Mouse (Mus musculus): ENCODE data around the gene Acpp. TPM values are rescaled to one million over a fixed set of nuclear protein-coding genes. Genes with fewer than 3 reads are reported as not detected.
"Not testable (repeated sequence)": the region's sequence is repeated elsewhere in the genome, so short reads cannot be mapped to it uniquely, and the experiment has no call there.

Gene Acpp
- polyA plus RNA-seq (2015; fragmentation: Nextera tagmentation; extraction: Ambion mirVana), result 0.76 and 0.84 TPM in 2 replicates

DNA sequence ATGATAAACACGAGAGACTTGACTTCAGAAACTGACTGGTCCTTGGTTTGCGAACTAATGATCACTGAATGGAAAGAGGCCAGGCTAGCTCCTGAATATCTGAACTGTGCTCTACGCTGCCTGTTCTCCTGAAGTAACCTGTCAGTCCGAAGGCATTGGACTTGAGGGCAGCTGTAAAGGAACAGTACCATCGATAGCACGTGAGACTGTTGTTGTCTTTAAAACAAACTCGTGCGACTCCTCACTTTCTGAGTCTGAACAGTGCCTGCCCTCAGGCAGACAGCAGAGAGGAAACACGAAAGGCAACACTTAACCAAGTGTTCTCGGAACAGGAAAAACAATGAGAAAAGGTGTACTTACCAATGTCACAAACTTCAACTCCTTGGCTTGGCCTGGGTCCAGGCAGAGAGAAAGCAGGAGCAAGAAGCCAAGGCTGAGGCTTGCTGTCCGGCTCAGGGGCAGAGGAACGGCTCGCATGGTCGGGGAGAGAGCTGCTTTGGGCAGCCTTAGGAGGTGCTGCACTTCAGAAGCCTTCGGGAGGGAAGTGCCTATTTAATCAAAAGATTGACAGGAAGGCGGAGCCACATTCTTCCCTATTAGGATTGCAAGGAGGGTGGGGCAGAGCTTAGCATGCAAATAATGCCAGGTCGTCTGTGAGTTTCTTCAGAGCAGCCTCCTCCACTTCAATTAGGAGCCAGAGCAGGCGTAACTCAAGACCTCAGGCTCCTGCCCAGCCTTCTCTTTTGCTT lies at the start of gene Acpp:
Gene Acpp (minus strand): TSS at position 566 of the 749 bp plus-strand sequence.
- Histone ChIP-seq H3K4me2 (replicated peaks; ENCODE audit: low read depth, low read length) (peak within 1 kb of the TSS; percentile 45), H3K9me3 (ENCODE audit: low read length) (no peaks in the 10 kb centered on the region), H3K4me1 (ENCODE audit: insufficient read depth, low read depth, low read length) (no peaks in the 10 kb centered on the region), H3K36me3 (ENCODE audit: insufficient read depth, low read length) (no peaks in the 10 kb centered on the region), H3K9ac (replicated peaks; ENCODE audit: low read depth) (no peak within 1 kb of the TSS), H3K27me3 (replicated peaks; ENCODE audit: insufficient read depth, low read length) (no peaks in the 10 kb centered on the region), H3K4me3 (ENCODE audit: low read depth, low read length) (peak within 1 kb of the TSS; percentile 12; the same call in 1 of the 2 replicates), H3K27ac (ENCODE audit: low read length) (peak within 1 kb of the TSS; percentile 32; the same call in 1 of the 2 replicates)
- DNase-seq (ENCODE audit: low spot score) (peak; percentile 92), ATAC-seq (peak; percentile 89)
- 14% methylated on average over 18 of the region's 18 CpGs for WGBS
- no peak for TF ChIP-seq CTCF (IDR thresholded peaks at IDR 0.05)
- no peak for TF ChIP-seq EP300 (IDR thresholded peaks at IDR 0.05)

DNA sequence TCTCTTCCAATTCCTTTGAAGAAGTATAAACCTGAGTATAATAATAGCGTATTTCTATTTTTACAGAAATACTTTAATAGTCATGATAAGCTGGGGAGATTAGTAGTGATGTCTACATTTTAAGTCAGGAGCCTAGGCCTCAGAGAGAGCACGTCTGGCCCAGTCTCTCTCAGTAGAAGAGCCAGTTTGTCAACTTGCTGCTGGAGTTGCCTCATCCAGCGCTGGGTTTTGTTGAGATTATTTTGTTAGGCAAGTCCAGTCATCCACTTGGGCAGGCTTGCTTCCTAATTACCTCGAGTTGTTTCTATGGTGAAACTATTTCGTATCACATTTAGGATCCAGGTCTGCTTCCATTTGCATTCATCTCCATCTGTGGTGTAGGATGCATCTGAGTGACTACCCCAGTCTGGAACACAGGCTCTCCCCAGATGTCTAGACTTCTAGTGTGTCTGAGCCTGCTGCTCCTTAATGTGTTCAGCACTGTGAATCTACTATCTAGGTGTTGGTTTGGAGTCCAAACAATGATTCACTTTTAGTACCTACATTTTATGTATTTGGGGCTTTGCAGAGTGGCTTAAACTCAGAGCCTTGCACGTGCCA lies 45.1 kb upstream of the Acpp start:
- Histone ChIP-seq H3K9ac (replicated peaks; ENCODE audit: low read depth) (no peak overlapping the region), H3K27me3 (replicated peaks; ENCODE audit: insufficient read depth, low read length) (no peaks in the 10 kb centered on the region), H3K36me3 (ENCODE audit: insufficient read depth, low read length) (no peaks in the 10 kb centered on the region), H3K4me3 (ENCODE audit: low read depth, low read length) (no peak overlapping the region), H3K4me1 (ENCODE audit: insufficient read depth, low read depth, low read length) (no peaks in the 10 kb centered on the region), H3K27ac (ENCODE audit: low read length) (no peak overlapping the region), H3K4me2 (replicated peaks; ENCODE audit: low read depth, low read length) (no peak overlapping the region), H3K9me3 (ENCODE audit: low read length) (no peaks in the 10 kb centered on the region)
- ATAC-seq (no peak), DNase-seq (ENCODE audit: low spot score) (peak; percentile 9)
- WGBS, result 62% methylated on average over 6 of the region's 6 CpGs
- no peak for TF ChIP-seq CTCF (IDR thresholded peaks at IDR 0.05)
- TF ChIP-seq EP300 (IDR thresholded peaks at IDR 0.05), result no peak

DNA sequence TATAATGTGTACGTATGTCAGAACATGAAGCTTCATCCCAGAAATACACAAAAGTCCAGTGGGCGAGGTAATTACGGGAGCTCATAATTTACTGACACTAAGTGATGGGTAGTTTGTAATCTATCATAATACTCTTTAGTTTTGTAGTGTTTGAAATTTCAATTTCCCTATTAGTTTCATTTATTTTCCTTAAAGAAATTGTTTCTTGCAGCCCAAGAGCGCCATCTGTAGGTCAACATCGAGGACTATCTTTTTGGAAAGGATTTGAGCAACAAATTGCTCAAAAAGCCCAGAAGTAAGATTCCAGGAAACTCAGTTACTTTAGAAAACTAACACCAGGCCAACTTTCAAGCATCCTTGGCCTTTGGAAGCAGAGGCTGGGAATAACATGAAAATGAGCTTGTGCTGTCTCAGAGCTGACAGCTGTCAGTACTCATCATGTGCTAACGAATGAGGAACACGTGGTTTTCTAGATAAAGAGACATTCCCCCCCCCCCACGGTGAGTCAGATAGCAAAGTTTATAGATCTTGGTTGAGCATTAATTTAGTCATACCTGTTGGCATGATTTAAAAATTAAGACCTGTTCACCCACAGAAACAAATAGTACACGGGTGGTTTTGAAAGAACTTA lies 42.1 kb upstream of the Acpp start:
- peak; percentile 58 for TF ChIP-seq CTCF (IDR thresholded peaks at IDR 0.05)
- no peak for TF ChIP-seq EP300 (IDR thresholded peaks at IDR 0.05)
- no peak overlapping the region for H3K27ac ChIP-seq (ENCODE audit: low read length)
- H3K9me3 ChIP-seq (ENCODE audit: low read length), result no peaks in the 10 kb centered on the region
- ATAC-seq, result no peak
- WGBS, result 56% methylated on average over 9 of the region's 9 CpGs
- H3K4me1 ChIP-seq (ENCODE audit: insufficient read depth, low read depth, low read length), result no peaks in the 10 kb centered on the region
- H3K4me3 ChIP-seq (ENCODE audit: low read depth, low read length), result no peak overlapping the region
- no peaks in the 10 kb centered on the region for H3K27me3 ChIP-seq (replicated peaks; ENCODE audit: insufficient read depth, low read length)
- H3K36me3 ChIP-seq (ENCODE audit: insufficient read depth, low read length), result no peaks in the 10 kb centered on the region
- H3K4me2 ChIP-seq (replicated peaks; ENCODE audit: low read depth, low read length), result no peak overlapping the region
- peak; percentile 62 for DNase-seq (ENCODE audit: low spot score)
- H3K9ac ChIP-seq (replicated peaks; ENCODE audit: low read depth), result no peak overlapping the region

DNA sequence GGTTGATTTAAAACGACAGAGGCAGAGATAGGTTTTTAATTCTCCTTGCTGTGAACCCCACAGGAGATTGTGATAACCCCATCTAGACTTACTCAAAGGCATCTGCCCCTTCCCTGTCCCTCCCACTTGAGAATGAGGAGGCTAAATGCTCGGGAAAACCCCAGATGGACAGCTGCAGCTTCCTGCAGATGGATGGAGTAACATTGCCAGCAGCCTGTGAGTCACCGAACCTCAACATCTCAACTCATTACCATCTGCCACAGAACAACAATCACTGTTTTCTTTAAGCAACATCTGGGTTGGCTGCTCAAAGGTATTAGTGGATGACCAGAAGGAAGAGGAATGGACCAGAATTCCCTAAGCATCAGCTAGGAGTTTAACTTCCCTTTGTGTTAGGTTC lies 38.0 kb upstream of the Acpp start:
- ATAC-seq, result no peak
- H3K4me2 ChIP-seq (replicated peaks; ENCODE audit: low read depth, low read length), result no peak overlapping the region
- WGBS, result 33% methylated on average over 3 of the region's 3 CpGs

DNA sequence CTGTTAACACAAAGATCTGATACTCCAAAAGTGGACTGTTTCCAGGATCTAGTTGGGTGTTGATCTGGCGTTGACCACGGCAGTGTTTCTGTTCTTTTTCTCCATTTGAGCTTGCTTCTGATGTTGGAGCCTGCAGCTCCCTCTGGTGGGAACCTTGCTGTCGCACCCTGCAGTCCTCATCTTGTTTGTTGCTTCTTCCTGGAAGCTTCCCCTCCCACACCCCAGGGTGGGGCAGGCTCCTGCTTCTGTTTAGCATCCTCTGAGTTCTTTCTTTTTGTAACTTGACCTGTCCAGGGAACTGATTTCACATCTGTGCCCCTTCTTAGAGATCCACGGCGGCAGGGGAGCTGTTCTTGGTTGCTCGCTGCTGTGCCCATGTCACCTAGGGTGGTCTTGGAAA lies 35.7 kb upstream of the Acpp start:
- H3K27ac ChIP-seq (ENCODE audit: low read length), result no peak overlapping the region
- H3K4me2 ChIP-seq (replicated peaks; ENCODE audit: low read depth, low read length), result no peak overlapping the region
- no peak overlapping the region for H3K4me3 ChIP-seq (ENCODE audit: low read depth, low read length)
- TF ChIP-seq EP300 (IDR thresholded peaks at IDR 0.05) (no peak), CTCF (IDR thresholded peaks at IDR 0.05) (peak; percentile 68)
- H3K27me3 ChIP-seq (replicated peaks; ENCODE audit: insufficient read depth, low read length), result no peaks in the 10 kb centered on the region
- ATAC-seq, result no peak
- no peaks in the 10 kb centered on the region for H3K4me1 ChIP-seq (ENCODE audit: insufficient read depth, low read depth, low read length)
- 22% methylated on average over 6 of the region's 6 CpGs for WGBS
- DNase-seq (ENCODE audit: low spot score), result peak; percentile 52
- H3K9me3 ChIP-seq (ENCODE audit: low read length), result no peaks in the 10 kb centered on the region
- H3K36me3 ChIP-seq (ENCODE audit: insufficient read depth, low read length), result no peaks in the 10 kb centered on the region
- no peak overlapping the region for H3K9ac ChIP-seq (replicated peaks; ENCODE audit: low read depth)

More for the DNA sequence above, 38.0 kb upstream of the Acpp start:
- Histone ChIP-seq H3K9ac (replicated peaks; ENCODE audit: low read depth) (no peak overlapping the region), H3K27me3 (replicated peaks; ENCODE audit: insufficient read depth, low read length) (no peaks in the 10 kb centered on the region), H3K27ac (ENCODE audit: low read length) (no peak overlapping the region), H3K9me3 (ENCODE audit: low read length) (no peaks in the 10 kb centered on the region), H3K36me3 (ENCODE audit: insufficient read depth, low read length) (no peaks in the 10 kb centered on the region), H3K4me1 (ENCODE audit: insufficient read depth, low read depth, low read length) (no peaks in the 10 kb centered on the region), H3K4me3 (ENCODE audit: low read depth, low read length) (no peak overlapping the region)
- no peak for DNase-seq (ENCODE audit: low spot score)
- TF ChIP-seq EP300 (IDR thresholded peaks at IDR 0.05) (no peak), CTCF (IDR thresholded peaks at IDR 0.05) (no peak)

DNA sequence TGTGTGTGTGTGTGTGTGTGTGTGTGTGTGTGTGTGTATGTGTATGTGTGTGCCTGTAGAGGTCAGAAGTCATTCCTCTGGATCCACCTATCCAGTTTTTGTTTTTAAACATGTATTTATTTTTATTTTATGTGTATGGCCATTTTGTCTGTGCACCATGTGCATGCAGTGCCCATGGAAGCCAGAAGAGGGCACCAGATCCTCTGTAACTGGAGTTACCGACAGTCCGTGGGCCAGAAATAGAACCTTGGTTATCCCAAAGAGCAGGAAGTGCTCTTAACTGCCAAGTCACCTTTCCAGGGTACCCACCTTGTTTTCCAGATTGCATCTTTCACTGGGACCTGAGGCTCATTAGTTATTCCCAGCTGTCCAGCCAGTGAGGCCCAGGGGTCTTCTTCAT lies 29.4 kb upstream of the Acpp start:
- DNase-seq (ENCODE audit: low spot score) (no peak), ATAC-seq (no peak)
- Histone ChIP-seq H3K4me2 (replicated peaks; ENCODE audit: low read depth, low read length) (no peak overlapping the region), H3K36me3 (ENCODE audit: insufficient read depth, low read length) (no peaks in the 10 kb centered on the region), H3K9ac (replicated peaks; ENCODE audit: low read depth) (no peak overlapping the region), H3K9me3 (ENCODE audit: low read length) (no peaks in the 10 kb centered on the region; the same call in 1 of the 2 replicates), H3K27me3 (replicated peaks; ENCODE audit: insufficient read depth, low read length) (no peaks in the 10 kb centered on the region), H3K4me3 (ENCODE audit: low read depth, low read length) (no peak overlapping the region), H3K27ac (ENCODE audit: low read length) (no peak overlapping the region), H3K4me1 (ENCODE audit: insufficient read depth, low read depth, low read length) (no peaks in the 10 kb centered on the region)
- no peak for TF ChIP-seq EP300 (IDR thresholded peaks at IDR 0.05)
- no peak for TF ChIP-seq CTCF (IDR thresholded peaks at IDR 0.05)
- 47% methylated on average over 2 of the region's 2 CpGs for WGBS

DNA sequence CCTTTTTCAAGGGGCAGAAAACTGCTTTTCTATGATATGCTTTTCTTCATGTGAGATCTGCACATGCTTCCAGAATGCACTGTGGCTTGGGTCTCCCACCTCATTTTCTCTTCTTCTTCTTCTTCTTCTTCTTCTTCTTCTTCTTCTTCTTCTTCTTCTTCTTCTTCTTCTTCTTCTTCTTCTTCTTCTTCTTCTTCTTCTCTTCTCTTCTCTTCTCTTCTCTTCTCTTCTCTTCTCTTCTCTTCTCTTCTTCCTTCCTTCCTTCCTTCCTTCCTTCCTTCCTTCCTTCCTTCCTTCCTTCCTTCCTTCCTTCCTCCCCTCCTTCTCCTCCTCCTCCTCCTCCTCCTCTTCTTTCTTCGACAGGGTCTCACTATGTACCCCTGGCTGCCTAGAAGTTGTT lies 24.4 kb upstream of the Acpp start:
- not testable (repeated sequence) for H3K27me3 ChIP-seq (replicated peaks; ENCODE audit: insufficient read depth, low read length); H3K4me1 ChIP-seq (ENCODE audit: insufficient read depth, low read depth, low read length); H3K27ac ChIP-seq (ENCODE audit: low read length); H3K36me3 ChIP-seq (ENCODE audit: insufficient read depth, low read length); H3K9ac ChIP-seq (replicated peaks; ENCODE audit: low read depth); H3K4me2 ChIP-seq (replicated peaks; ENCODE audit: low read depth, low read length); H3K4me3 ChIP-seq (ENCODE audit: low read depth, low read length); DNase-seq (ENCODE audit: low spot score); H3K9me3 ChIP-seq (ENCODE audit: low read length); ATAC-seq
- WGBS, result 80% methylated on average over 1 of the region's 1 CpGs
